Mouse (Mus musculus) lung, postnatal 0 days (tissue): Measurements from ENCODE around the gene Scd1. TPM values are rescaled to one million over a fixed set of nuclear protein-coding genes. Genes with fewer than 3 reads are reported as not detected.

Experiments
- ATAC-seq: fragments of 200-750 bp; cut with Nextera tagmentation; 2 replicates; pipeline ENCODE4 v1.8.0; 2017; ENCODE audit warnings: moderate library complexity
- DNase-seq: peaks from one replicate; pipeline ENCODE4 v3.0.0-alpha.2; 2016; ENCODE audit warnings: low spot score
- H3K27ac ChIP-seq: fragments of 300-500 bp; sonication (generic); 2 replicates; pipeline ENCODE4 v1.5.1; 2014; ENCODE audit warnings: antibody characterized with exemption, mild to moderate bottlenecking, low read length, mixed read lengths
- H3K27me3 ChIP-seq: fragments of 300-500 bp; sonication (generic); replicated peaks from 2 replicates; pipeline ENCODE4 v1.6.1; 2014; ENCODE audit warnings: low read length, mixed read lengths; ENCODE audit not compliant: insufficient read depth
- H3K36me3 ChIP-seq: fragments of 300-500 bp; sonication (generic); 2 replicates; pipeline ENCODE4 v1.6.1; 2014; ENCODE audit warnings: low read length, mixed read lengths; ENCODE audit not compliant: insufficient read depth
- H3K4me1 ChIP-seq: fragments of 300-500 bp; sonication (generic); 2 replicates; pipeline ENCODE4 v1.6.1; 2014; ENCODE audit warnings: antibody characterized with exemption, low read depth, low read length, mixed read lengths; ENCODE audit not compliant: insufficient read depth
- H3K4me2 ChIP-seq: fragments of 300-500 bp; sonication (generic); replicated peaks from 2 replicates; pipeline ENCODE4 v1.6.1; 2014; ENCODE audit warnings: low read depth, mild to moderate bottlenecking, low read length, moderate library complexity, mixed read lengths
- H3K4me3 ChIP-seq: fragments of 300-500 bp; sonication (generic); 2 replicates; pipeline ENCODE4 v1.5.1; 2014; ENCODE audit warnings: low read depth, low read length
- H3K9ac ChIP-seq: fragments of 300-500 bp; sonication (generic); replicated peaks from 2 replicates; pipeline ENCODE4 v1.6.1; 2014; ENCODE audit warnings: low read depth, mild to moderate bottlenecking
- H3K9me3 ChIP-seq: fragments of 300-500 bp; sonication (generic); 2 replicates; pipeline ENCODE4 v1.6.1; 2016; ENCODE audit warnings: low read length, mixed read lengths
- CTCF ChIP-seq: IDR thresholded peaks from 2 replicates; pipeline ENCODE4 v1.5.1; 2016; ENCODE audit warnings: antibody characterized with exemption, mild to moderate bottlenecking
- EP300 ChIP-seq: IDR thresholded peaks from 2 replicates; pipeline ENCODE4 v1.6.1; 2016; ENCODE audit warnings: antibody characterized with exemption, mild to moderate bottlenecking, control low read depth
- WGBS: fragments of 180-500 bp; shearing (Covaris S2); extraction: QIAGEN DNeasy Blood & Tissue Kit; methylation state at CpG from one replicate; pipeline ENCODE4 v1.1.7; 2014; 5-methylcytosine and 5-hydroxymethylcytosine counted together
- polyA plus RNA-seq: library from polyadenylated mRNA; unstranded; fragments of >200 nt; fragmentation: Nextera tagmentation; extraction: Ambion mirVana; gene quantifications from 2 replicates; pipeline ENCODE4 v1.2.1, GENCODE M21; 2015

The Scd1 gene
- polyA plus RNA-seq, result 41.6 and 93.7 TPM in 2 replicates

- Histone ChIP-seq H3K4me3 (peak within 1 kb of the TSS; percentile 42), H3K4me2 (peak within 1 kb of the TSS; percentile 60), H3K36me3 (no peaks in the 10 kb centered on the region), H3K4me1 (no peaks in the 10 kb centered on the region), H3K27ac (peak within 1 kb of the TSS; percentile 29), H3K9ac (0 out of 2 replicates have a peak within 1 kb of the TSS, but pooled peaks have one; percentile 16), H3K9me3 (no peaks in the 10 kb centered on the region), H3K27me3 (0 out of 2 replicates have a peak, but pooled peaks cover 4% of the 10 kb centered on the region)
- ATAC-seq, result peak; percentile 87
- no peak for TF ChIP-seq EP300
- no peak for TF ChIP-seq CTCF
- WGBS, result under 1% methylated on average over 28 of the region's 35 CpGs
- peak; percentile 79 for DNase-seq
Measured at GRCm38 (mm10) chr19:44407341-44408222, at the start of gene Scd1. TSS of gene Scd1 (minus strand) at chr19:44407879.

GRCm38 (mm10) chr19:44455356-44455755 lies 47.7 kb upstream of the Scd1 start:
- Histone ChIP-seq H3K36me3 (no peaks in the 10 kb centered on the region), H3K4me2 (no peak overlapping the region), H3K9me3 (no peaks in the 10 kb centered on the region), H3K4me1 (0 out of 2 replicates have a peak, but pooled peaks cover 3% of the 10 kb centered on the region), H3K9ac (no peak overlapping the region), H3K4me3 (no peak overlapping the region), H3K27ac (no peak overlapping the region), H3K27me3 (no peaks in the 10 kb centered on the region)
- TF ChIP-seq EP300 (no peak), CTCF (no peak)
- ATAC-seq, result no peak
- DNase-seq, result no peak
- WGBS, result 70% methylated on average over 8 of the region's 8 CpGs

GRCm38 (mm10) chr19:44454862-44455261 lies 47.2 kb upstream of the Scd1 start:
- no peak for DNase-seq
- H3K9ac ChIP-seq, result no peak overlapping the region
- WGBS, result 68% methylated on average over 6 of the region's 6 CpGs

GRCm38 (mm10) chr19:44447927-44448326 lies 40.2 kb upstream of the Scd1 start:
- no peak overlapping the region for H3K9ac ChIP-seq
- no peaks in the 10 kb centered on the region for H3K4me1 ChIP-seq
- TF ChIP-seq EP300 (no peak), CTCF (no peak)
- H3K4me3 ChIP-seq, result no peak overlapping the region
- DNase-seq, result no peak
- ATAC-seq, result no peak
- 79% methylated on average over 4 of the region's 4 CpGs for WGBS
- H3K36me3 ChIP-seq, result no peaks in the 10 kb centered on the region
- no peak overlapping the region for H3K4me2 ChIP-seq
- H3K27me3 ChIP-seq, result no peaks in the 10 kb centered on the region
- no peak overlapping the region for H3K27ac ChIP-seq
- H3K9me3 ChIP-seq, result no peaks in the 10 kb centered on the region

More at GRCm38 (mm10) chr19:44454862-44455261, 47.2 kb upstream of the Scd1 start:
- no peak for ATAC-seq
- Histone ChIP-seq H3K36me3 (no peaks in the 10 kb centered on the region), H3K4me2 (no peak overlapping the region), H3K4me1 (0 out of 2 replicates have a peak, but pooled peaks cover 3% of the 10 kb centered on the region), H3K27ac (no peak overlapping the region), H3K9me3 (no peaks in the 10 kb centered on the region), H3K27me3 (no peaks in the 10 kb centered on the region), H3K4me3 (no peak overlapping the region)
- TF ChIP-seq CTCF, result no peak
- no peak for TF ChIP-seq EP300

- 77% methylated on average over 3 of the region's 3 CpGs for whole genome bisulfite sequencing
- no peak overlapping the region for H3K4me2 ChIP-seq
Measured at GRCm38 (mm10) chr19:44445755-44446154, 38.1 kb upstream of the Scd1 start.

GRCm38 (mm10) chr19:44439302-44439701 lies 31.6 kb upstream of the Scd1 start:
- DNase-seq (no peak), ATAC-seq (no peak)
- WGBS, result 23% methylated on average over 4 of the region's 4 CpGs

More at GRCm38 (mm10) chr19:44445755-44446154, 38.1 kb upstream of the Scd1 start:
- ATAC-seq (no peak), DNase-seq (no peak)
- Histone ChIP-seq H3K9ac (no peak overlapping the region), H3K4me1 (no peaks in the 10 kb centered on the region), H3K9me3 (no peaks in the 10 kb centered on the region), H3K36me3 (no peaks in the 10 kb centered on the region), H3K27ac (no peak overlapping the region), H3K27me3 (no peaks in the 10 kb centered on the region), H3K4me3 (no peak overlapping the region)
- no peak for TF ChIP-seq CTCF

More at GRCm38 (mm10) chr19:44439302-44439701, 31.6 kb upstream of the Scd1 start:
- no peaks in the 10 kb centered on the region for H3K27me3 ChIP-seq
- no peaks in the 10 kb centered on the region for H3K36me3 ChIP-seq
- H3K9me3 ChIP-seq, result no peaks in the 10 kb centered on the region
- TF ChIP-seq CTCF (no peak; the same call in 1 of the 2 replicates), EP300 (no peak)
- H3K27ac ChIP-seq, result no peak overlapping the region
- H3K9ac ChIP-seq, result no peak overlapping the region
- H3K4me3 ChIP-seq, result no peak overlapping the region
- H3K4me1 ChIP-seq, result no peaks in the 10 kb centered on the region
- no peak overlapping the region for H3K4me2 ChIP-seq
